Mouse (Mus musculus) embryonic facial prominence, embryonic 10.5 days (tissue): ENCODE results near the gene Bricd5. TPM values are rescaled to one million over a fixed set of nuclear protein-coding genes. Genes with fewer than 3 reads are reported as not detected.
"Not testable (repeated sequence)": the region's sequence is repeated elsewhere in the genome, so short reads cannot be mapped to it uniquely, and the experiment has no call there.

Experiments
- DNase-seq: peaks from one replicate; pipeline ENCODE4 v3.0.0-alpha.2; 2017; ENCODE audit warnings: low spot score
- H3K27ac ChIP-seq: fragments of 300-500 bp; sonication (generic); replicated peaks from 2 replicates; pipeline ENCODE4 v1.5.1; 2016; ENCODE audit warnings: mild to moderate bottlenecking
- H3K27me3 ChIP-seq: fragments of 300-500 bp; sonication (generic); replicated peaks from 2 replicates; pipeline ENCODE4 v1.6.1; 2016; ENCODE audit warnings: low read depth, mild to moderate bottlenecking; ENCODE audit not compliant: poor library complexity, severe bottlenecking
- H3K36me3 ChIP-seq: fragments of 300-500 bp; sonication (generic); replicated peaks from 2 replicates; pipeline ENCODE4 v1.6.1; 2016; ENCODE audit warnings: mild to moderate bottlenecking, moderate library complexity
- H3K4me1 ChIP-seq: fragments of 300-500 bp; sonication (generic); 2 replicates; pipeline ENCODE4 v1.6.1; 2016
- H3K4me3 ChIP-seq: fragments of 300-500 bp; sonication (generic); 2 replicates; pipeline ENCODE4 v1.5.1; 2016; ENCODE audit warnings: mild to moderate bottlenecking, moderate library complexity
- H3K9me3 ChIP-seq: fragments of 300-500 bp; sonication (generic); 2 replicates; pipeline ENCODE4 v1.6.1; 2016; ENCODE audit warnings: mild to moderate bottlenecking
- WGBS: fragments of 180-500 bp; shearing (Covaris S2); methylation state at CpG from one replicate; pipeline ENCODE4 v1.1.7; 2016; 5-methylcytosine and 5-hydroxymethylcytosine counted together
- polyA plus RNA-seq: library from polyadenylated mRNA; unstranded; fragments of >200 nt; fragmentation: Nextera tagmentation; extraction: Ambion mirVana; gene quantifications from 2 replicates; pipeline ENCODE4 v1.2.1, GENCODE M21; 2016

Gene Bricd5
- 0.36 and 0.67 TPM in 2 replicates for polyA plus RNA-seq

GRCm38 (mm10) chr17:24473612-24474275 is at the start of gene Bricd5:
Gene Bricd5 (plus strand): TSS chr17:24473884.
- 55% methylated on average over 6 of the region's 6 CpGs for WGBS
- DNase-seq: no peak
- Histone ChIP-seq H3K4me1 (peaks cover 58% of the 10 kb centered on the region), H3K4me3 (peak within 1 kb of the TSS; percentile 91; the same call in 1 of the 2 replicates), H3K27ac (no peak within 1 kb of the TSS), H3K27me3 (no peaks in the 10 kb centered on the region), H3K9me3 (no peaks in the 10 kb centered on the region), H3K36me3 (peaks cover 63% of the 10 kb centered on the region)

GRCm38 (mm10) chr17:24424489-24424888 is 49.2 kb upstream of the Bricd5 start:
- Histone ChIP-seq H3K36me3 (peaks cover 70% of the 10 kb centered on the region), H3K27me3 (no peaks in the 10 kb centered on the region), H3K4me1 (peaks cover 12% of the 10 kb centered on the region), H3K4me3 (no peak overlapping the region), H3K9me3 (no peaks in the 10 kb centered on the region), H3K27ac (no peak overlapping the region)
- 88% methylated on average over 5 of the region's 5 CpGs for WGBS
- no peak for DNase-seq

- H3K9me3 ChIP-seq, H3K4me3 ChIP-seq, H3K27ac ChIP-seq, DNase-seq, H3K27me3 ChIP-seq: not testable (repeated sequence)
- 91% methylated on average over 6 of the region's 8 CpGs for WGBS
- H3K4me1 ChIP-seq: peaks cover 12% of the 10 kb centered on the region
- H3K36me3 ChIP-seq: peaks cover 70% of the 10 kb centered on the region
These were observed 48.4 kb upstream of the Bricd5 start for GRCm38 (mm10) chr17:24425326-24425725.

- peaks cover 12% of the 10 kb centered on the region for H3K4me1 ChIP-seq
- peaks cover 70% of the 10 kb centered on the region for H3K36me3 ChIP-seq
- DNase-seq: no peak
- H3K27ac ChIP-seq: no peak overlapping the region
- 89% methylated on average over 7 of the region's 7 CpGs for WGBS
- no peaks in the 10 kb centered on the region for H3K9me3 ChIP-seq
- no peaks in the 10 kb centered on the region for H3K27me3 ChIP-seq
- H3K4me3 ChIP-seq: peak overlapping the region; percentile 81; the same call in 1 of the 2 replicates
These were observed 47.8 kb upstream of the Bricd5 start for GRCm38 (mm10) chr17:24425905-24426304.

- Histone ChIP-seq H3K36me3 (peaks cover 65% of the 10 kb centered on the region), H3K27me3 (no peaks in the 10 kb centered on the region), H3K27ac (peak within 1 kb of the TSS; percentile 97), H3K9me3 (no peaks in the 10 kb centered on the region), H3K4me3 (peak within 1 kb of the TSS; percentile 81), H3K4me1 (peaks cover 12% of the 10 kb centered on the region)
- DNase-seq: peak; percentile 95
- WGBS: under 1% methylated on average over 48 of the region's 48 CpGs
These were observed 47.1 kb upstream of the Bricd5 start, which contains the start of gene Eci1 for GRCm38 (mm10) chr17:24426471-24427169. Gene Eci1 (plus strand): TSS chr17:24426641.

GRCm38 (mm10) chr17:24427170-24427557 is 46.5 kb upstream of the Bricd5 start:
- 11% methylated on average over 8 of the region's 8 CpGs for WGBS
- peaks cover 63% of the 10 kb centered on the region for H3K36me3 ChIP-seq
- no peaks in the 10 kb centered on the region for H3K9me3 ChIP-seq
- peak; percentile 37 for DNase-seq
- peaks cover 12% of the 10 kb centered on the region for H3K4me1 ChIP-seq
- H3K27ac ChIP-seq: peak overlapping the region; percentile 97
- peak overlapping the region; percentile 81 for H3K4me3 ChIP-seq
- H3K27me3 ChIP-seq: no peaks in the 10 kb centered on the region

GRCm38 (mm10) chr17:24429201-24429983 is 44.3 kb upstream of the Bricd5 start:
- H3K27me3 ChIP-seq: no peaks in the 10 kb centered on the region
- WGBS: 88% methylated on average over 14 of the region's 14 CpGs
- DNase-seq: no peak
- no peaks in the 10 kb centered on the region for H3K9me3 ChIP-seq
- no peak overlapping the region for H3K27ac ChIP-seq
- H3K4me1 ChIP-seq: peaks cover 12% of the 10 kb centered on the region
- 0 out of 2 replicates have a peak overlapping the region, but pooled peaks have one; percentile 8 for H3K4me3 ChIP-seq
- peaks cover 62% of the 10 kb centered on the region for H3K36me3 ChIP-seq

- Histone ChIP-seq H3K27me3 (no peaks in the 10 kb centered on the region), H3K9me3 (no peaks in the 10 kb centered on the region), H3K36me3 (peaks cover 96% of the 10 kb centered on the region), H3K4me3 (no peak overlapping the region), H3K27ac (no peak overlapping the region), H3K4me1 (no peaks in the 10 kb centered on the region)
- DNase-seq: peak; percentile 24
- 76% methylated on average over 5 of the region's 5 CpGs for WGBS
These were observed 36.7 kb upstream of the Bricd5 start for GRCm38 (mm10) chr17:24437016-24437415.

GRCm38 (mm10) chr17:24440377-24440776 is 33.3 kb upstream of the Bricd5 start:
- Histone ChIP-seq H3K27me3 (no peaks in the 10 kb centered on the region), H3K4me1 (no peaks in the 10 kb centered on the region), H3K9me3 (no peaks in the 10 kb centered on the region), H3K36me3 (peaks cover 99% of the 10 kb centered on the region), H3K27ac (no peak overlapping the region), H3K4me3 (no peak overlapping the region)
- WGBS: 91% methylated on average over 8 of the region's 8 CpGs
- no peak for DNase-seq

- H3K36me3 ChIP-seq: peaks cover 99% of the 10 kb centered on the region
- H3K27ac ChIP-seq: no peak overlapping the region
- no peaks in the 10 kb centered on the region for H3K4me1 ChIP-seq
- no peaks in the 10 kb centered on the region for H3K9me3 ChIP-seq
- 57% methylated on average over 2 of the region's 2 CpGs for WGBS
- no peak overlapping the region for H3K4me3 ChIP-seq
- no peaks in the 10 kb centered on the region for H3K27me3 ChIP-seq
- DNase-seq: no peak
These were observed 32.5 kb upstream of the Bricd5 start for GRCm38 (mm10) chr17:24441148-24441547.

- 90% methylated on average over 14 of the region's 14 CpGs for WGBS
- DNase-seq: no peak
These were observed 31.6 kb upstream of the Bricd5 start for GRCm38 (mm10) chr17:24442107-24442506.

GRCm38 (mm10) chr17:24442632-24443155 is 31.0 kb upstream of the Bricd5 start, which contains the start of gene Dnase1l2:
Gene Dnase1l2 (minus strand): TSS chr17:24443105.
- Histone ChIP-seq H3K27me3 (no peaks in the 10 kb centered on the region), H3K36me3 (peaks cover 100% of the 10 kb centered on the region), H3K4me3 (no peak within 1 kb of the TSS), H3K4me1 (no peaks in the 10 kb centered on the region), H3K27ac (no peak within 1 kb of the TSS), H3K9me3 (no peaks in the 10 kb centered on the region)
- no peak for DNase-seq
- WGBS: 88% methylated on average over 7 of the region's 7 CpGs

More at GRCm38 (mm10) chr17:24442107-24442506, 31.6 kb upstream of the Bricd5 start:
- H3K27me3 ChIP-seq: no peaks in the 10 kb centered on the region
- no peaks in the 10 kb centered on the region for H3K9me3 ChIP-seq
- no peaks in the 10 kb centered on the region for H3K4me1 ChIP-seq
- H3K36me3 ChIP-seq: peaks cover 100% of the 10 kb centered on the region
- no peak overlapping the region for H3K27ac ChIP-seq
- H3K4me3 ChIP-seq: no peak overlapping the region
